Mouse (Mus musculus) thymus, postnatal 0 days (tissue): Measurements from ENCODE around the gene Mdm4. TPM values are rescaled to one million over a fixed set of nuclear protein-coding genes. Genes with fewer than 3 reads are reported as not detected.

Experiments used
- DNase-seq: peaks from one replicate; pipeline ENCODE4 v3.0.0-alpha.2; 2015; ENCODE audit warnings: low spot score
- polyA plus RNA-seq: library from polyadenylated mRNA; unstranded; fragments of >200 nt; fragmentation: Nextera tagmentation; extraction: Ambion mirVana; gene quantifications from 2 replicates; pipeline ENCODE4 v1.2.1, GENCODE M21; 2015

The Mdm4 gene
- 32.9 and 36.9 TPM in 2 replicates for polyA plus RNA-seq

GRCm38 (mm10) chr1:133030461-133030860 lies at the start of gene Mdm4:
Gene Mdm4 (minus strand): TSS chr1:133030561.
- DNase-seq: no peak

- no peak for DNase-seq
Observed at GRCm38 (mm10) chr1:133080079-133080561, 49.8 kb upstream of the Mdm4 start.

- DNase-seq: no peak
Observed at GRCm38 (mm10) chr1:133079509-133079908, 49.1 kb upstream of the Mdm4 start.

- no peak for DNase-seq
Observed at GRCm38 (mm10) chr1:133078338-133078727, 48.0 kb upstream of the Mdm4 start.

GRCm38 (mm10) chr1:133077606-133078337 lies 47.4 kb upstream of the Mdm4 start:
- no peak for DNase-seq

GRCm38 (mm10) chr1:133076681-133077514 lies 46.5 kb upstream of the Mdm4 start:
- no peak for DNase-seq

GRCm38 (mm10) chr1:133075651-133076400 lies 45.5 kb upstream of the Mdm4 start:
- DNase-seq: no peak

GRCm38 (mm10) chr1:133074541-133074940 lies 44.2 kb upstream of the Mdm4 start:
- no peak for DNase-seq

- peak; percentile 46 for DNase-seq
Observed at GRCm38 (mm10) chr1:133073327-133073856, 43.0 kb upstream of the Mdm4 start.

- no peak for DNase-seq
Observed at GRCm38 (mm10) chr1:133071666-133072381, 41.5 kb upstream of the Mdm4 start.

GRCm38 (mm10) chr1:133070157-133070556 lies 39.8 kb upstream of the Mdm4 start:
- DNase-seq: no peak

GRCm38 (mm10) chr1:133069275-133070120 lies 39.1 kb upstream of the Mdm4 start:
- DNase-seq: no peak

GRCm38 (mm10) chr1:133068669-133069274 lies 38.4 kb upstream of the Mdm4 start:
- no peak for DNase-seq

- no peak for DNase-seq
Observed at GRCm38 (mm10) chr1:133068268-133068667, 37.9 kb upstream of the Mdm4 start.

- no peak for DNase-seq
Observed at GRCm38 (mm10) chr1:133063164-133063563, 32.8 kb upstream of the Mdm4 start.

- DNase-seq: no peak
Observed at GRCm38 (mm10) chr1:133060681-133061080, 30.3 kb upstream of the Mdm4 start.

- no peak for DNase-seq
Observed at GRCm38 (mm10) chr1:133059592-133059991, 29.2 kb upstream of the Mdm4 start.

- DNase-seq: no peak
Observed at GRCm38 (mm10) chr1:133057345-133058034, 27.1 kb upstream of the Mdm4 start.

- no peak for DNase-seq
Observed at GRCm38 (mm10) chr1:133054326-133054725, 24.0 kb upstream of the Mdm4 start.
